Mouse (Mus musculus) spleen, adult 12 weeks (tissue): ENCODE results near the gene Lrrc59.
"Not testable (repeated sequence)": the region's sequence is repeated elsewhere in the genome, so short reads cannot be mapped to it uniquely, and the experiment has no call there.

ENCODE experiments used
- DNase-seq: peaks from one replicate; pipeline ENCODE4 v3.0.0; 2022; ENCODE audit warnings: low spot score

Gene Lrrc59

DNA sequence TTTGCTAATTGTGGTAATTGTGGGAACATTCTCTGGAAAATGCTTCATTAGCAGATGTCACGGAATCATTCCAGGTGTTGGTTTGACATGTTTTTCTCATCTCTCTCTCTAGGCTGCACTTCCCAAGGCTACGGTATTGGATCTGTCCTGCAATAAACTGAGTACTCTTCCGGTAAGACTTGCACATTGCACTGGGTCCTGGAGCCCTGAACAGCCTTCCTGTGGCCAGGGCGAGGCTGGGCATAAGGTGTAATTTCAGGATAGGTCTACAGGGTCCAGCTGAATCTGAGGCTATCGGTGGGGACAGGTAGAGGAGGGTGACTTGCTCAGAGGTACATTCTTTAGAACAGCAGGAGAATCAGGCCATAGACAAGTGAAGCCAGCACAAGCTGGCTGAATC lies 2.4 kb downstream of the Lrrc59 start:
- no peak for DNase-seq

DNA sequence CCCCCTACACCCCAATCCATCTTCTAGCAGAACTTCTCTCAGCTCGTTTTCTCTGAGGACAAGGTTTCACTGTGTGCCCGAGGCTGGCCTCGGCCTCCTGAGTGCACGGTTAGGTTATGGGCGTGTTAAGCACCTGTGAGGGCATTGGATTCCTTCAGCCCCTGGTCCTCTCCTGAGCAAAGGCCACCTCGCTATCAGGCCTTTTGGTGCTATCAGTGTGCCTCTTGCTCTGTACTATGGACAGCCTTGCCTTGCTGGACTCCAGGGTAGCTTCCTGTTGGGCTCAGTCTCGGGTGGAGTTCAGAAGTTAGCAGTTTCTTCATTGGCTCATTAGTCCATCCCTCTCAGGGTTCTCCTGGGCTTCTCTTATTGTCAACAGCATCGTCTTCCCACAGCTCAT lies 3.4 kb downstream of the Lrrc59 start:
- DNase-seq = no peak

GRCm38 (mm10) chr11:94634431-94634830 lies 4.9 kb downstream of the Lrrc59 start:
- no peak for DNase-seq

- DNase-seq = no peak
Measured at GRCm38 (mm10) chr11:94644461-94645219, 15.1 kb downstream of the Lrrc59 start.

DNA sequence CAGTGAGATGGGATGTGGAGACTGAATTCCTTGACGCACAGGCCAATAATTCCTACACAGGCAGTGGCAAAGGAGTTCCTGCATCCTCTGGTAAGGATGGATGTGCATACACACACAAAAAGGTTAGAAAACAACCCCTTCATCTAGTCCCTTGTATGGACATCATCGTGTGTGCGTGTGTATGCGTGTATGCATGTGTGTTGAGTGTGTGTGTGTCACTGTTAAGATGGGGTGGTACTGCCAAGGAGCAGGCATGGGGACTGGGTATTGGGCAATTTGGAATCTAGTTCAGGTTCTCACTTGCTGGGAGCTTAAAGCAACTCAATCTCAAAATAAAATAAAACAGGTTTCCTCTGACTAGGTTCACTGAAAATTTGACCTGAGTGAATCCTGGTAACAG lies 16.9 kb downstream of the Lrrc59 start:
- no peak for DNase-seq

DNA sequence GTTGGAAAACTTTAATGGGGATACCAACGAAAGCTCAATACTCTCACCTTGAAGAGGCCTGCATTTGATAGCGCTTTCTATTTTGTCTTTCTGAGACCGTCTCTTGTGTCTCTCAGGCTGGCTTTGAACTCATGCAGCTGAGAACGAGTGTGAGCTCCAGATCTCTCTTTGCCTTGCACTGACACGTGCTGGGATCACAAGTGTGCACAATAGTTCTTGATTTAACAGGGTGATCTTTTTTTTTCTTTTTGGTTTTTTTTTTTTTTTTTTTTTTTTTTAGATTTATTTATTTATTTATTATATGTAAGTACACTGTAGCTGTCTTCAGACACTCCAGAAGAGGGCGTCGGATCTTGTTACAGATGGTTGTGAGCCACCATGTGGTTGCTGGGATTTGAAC lies 21.7 kb downstream of the Lrrc59 start:
- DNase-seq = not testable (repeated sequence)

- DNase-seq = no peak
Measured at GRCm38 (mm10) chr11:94652973-94653372, 23.4 kb downstream of the Lrrc59 start.

- peak; percentile 85 for DNase-seq
Measured at GRCm38 (mm10) chr11:94653663-94654436, 24.3 kb downstream of the Lrrc59 start, which contains the start of the genes Mrpl27 and Eme1. TSS of gene Mrpl27 (plus strand) at chr11:94653767. TSS of gene Eme1 (minus strand) at chr11:94653964.

- no peak for DNase-seq
Measured at GRCm38 (mm10) chr11:94661344-94661743, 31.8 kb downstream of the Lrrc59 start.

- no peak for DNase-seq
Measured at GRCm38 (mm10) chr11:94665281-94665680, 35.7 kb downstream of the Lrrc59 start.

DNA sequence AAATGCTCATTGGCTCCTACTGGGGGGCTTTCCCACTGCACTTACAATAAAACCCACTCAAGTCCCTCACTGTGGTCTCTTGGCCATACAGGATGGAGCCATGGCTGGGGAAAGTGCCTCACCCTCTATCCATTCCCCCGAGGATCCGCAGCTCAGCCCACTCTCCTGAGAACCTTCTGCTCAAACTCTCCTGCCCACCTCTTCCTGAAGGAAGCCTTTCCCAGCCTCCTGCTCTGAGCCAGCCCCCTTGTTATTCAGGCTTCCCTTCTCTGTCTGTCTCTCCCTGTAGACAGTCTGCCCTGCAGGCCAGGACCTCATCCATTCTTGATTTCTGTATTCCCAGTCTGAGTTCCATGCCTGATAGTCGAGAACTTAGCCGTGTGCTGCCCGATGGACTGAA lies 45.4 kb downstream of the Lrrc59 start:
- no peak for DNase-seq

- DNase-seq = no peak
Measured at GRCm38 (mm10) chr11:94675446-94675845, 45.9 kb downstream of the Lrrc59 start.

DNA sequence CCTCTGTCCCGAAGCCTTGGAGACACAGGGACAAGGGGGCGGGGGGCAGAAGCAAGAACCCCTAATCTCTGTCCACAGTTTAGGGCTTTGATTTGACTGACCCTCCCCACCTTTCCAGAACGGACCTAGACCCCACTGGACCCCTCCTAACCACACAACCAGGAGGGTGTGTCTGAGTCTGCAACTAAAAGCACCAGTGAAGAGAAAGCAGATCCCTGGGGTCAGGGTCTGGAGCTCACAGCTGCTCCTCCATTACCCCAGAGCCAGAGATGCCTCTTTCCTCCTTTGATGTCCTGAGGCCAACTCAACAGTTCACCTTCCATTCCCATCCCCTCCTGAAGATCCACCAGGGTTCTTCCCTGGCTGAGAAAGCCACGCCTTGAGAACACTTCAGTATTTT lies 46.7 kb downstream of the Lrrc59 start:
- no peak for DNase-seq

GRCm38 (mm10) chr11:94676754-94677606 lies 47.4 kb downstream of the Lrrc59 start, which contains the start of gene Xylt2:
TSS of gene Xylt2 (minus strand) at chr11:94677515.
- peak; percentile 83 for DNase-seq

GRCm38 (mm10) chr11:94677607-94678145 lies 48.1 kb downstream of the Lrrc59 start:
- no peak for DNase-seq

DNA sequence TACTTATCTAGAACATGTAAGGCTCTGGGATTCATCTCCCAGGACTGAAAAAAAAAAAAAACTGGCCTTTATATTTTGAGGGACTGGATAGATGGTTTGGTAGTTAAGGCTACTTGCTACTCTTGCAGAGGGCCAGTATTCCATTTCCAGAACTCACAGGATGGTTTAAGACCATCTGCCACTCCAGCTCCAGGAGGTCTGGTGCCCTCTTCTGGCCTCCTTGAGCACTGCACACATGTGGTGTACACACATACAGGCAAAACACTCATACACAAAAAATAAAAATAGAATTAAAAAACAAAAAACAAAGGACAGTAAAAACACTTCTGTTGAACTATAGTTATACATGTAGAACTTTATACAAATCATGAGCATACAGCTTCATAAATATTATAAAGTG lies 51.1 kb downstream of the Lrrc59 start:
- DNase-seq = no peak

DNA sequence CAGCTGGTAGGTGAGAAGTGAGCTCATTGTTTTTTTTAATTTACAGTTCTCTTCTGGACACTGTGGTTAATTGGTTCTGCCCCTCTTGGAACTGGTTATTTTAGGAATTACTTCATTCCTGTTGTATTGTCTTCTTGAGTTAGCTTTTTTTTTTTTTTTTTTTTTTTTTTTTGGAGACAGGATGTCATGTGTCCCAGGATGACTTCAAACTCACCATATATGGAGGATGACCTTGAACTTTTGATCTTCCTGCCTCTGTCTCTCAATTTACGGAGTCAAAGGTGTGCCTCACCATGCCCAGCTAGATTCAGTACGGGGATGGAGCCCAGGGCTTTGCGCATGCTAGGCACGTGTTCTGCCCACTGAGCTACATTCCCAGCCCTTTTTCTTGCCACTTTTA lies 52.1 kb downstream of the Lrrc59 start:
- DNase-seq = no peak

GRCm38 (mm10) chr11:94682427-94682826 lies 52.9 kb downstream of the Lrrc59 start:
- DNase-seq = no peak

GRCm38 (mm10) chr11:94687178-94687577 lies 57.6 kb downstream of the Lrrc59 start:
- no peak for DNase-seq

GRCm38 (mm10) chr11:94692502-94692901 lies 62.9 kb downstream of the Lrrc59 start:
- DNase-seq = not testable (repeated sequence)
